Mouse (Mus musculus) B cell, adult (primary cell): ENCODE results near the gene Vmn1r53. TPM values are rescaled to one million over a fixed set of nuclear protein-coding genes. Genes with fewer than 3 reads are reported as not detected.

ENCODE experiments used
- total RNA-seq: library from RNA; stranded (reverse); gene quantifications from 4 replicates; pipeline ENCODE4 v1.2.4, GENCODE M21; 2023; ENCODE audit not compliant: inconsistent age

The Vmn1r53 gene
- not detected in 4 replicates for total RNA-seq

DNA sequence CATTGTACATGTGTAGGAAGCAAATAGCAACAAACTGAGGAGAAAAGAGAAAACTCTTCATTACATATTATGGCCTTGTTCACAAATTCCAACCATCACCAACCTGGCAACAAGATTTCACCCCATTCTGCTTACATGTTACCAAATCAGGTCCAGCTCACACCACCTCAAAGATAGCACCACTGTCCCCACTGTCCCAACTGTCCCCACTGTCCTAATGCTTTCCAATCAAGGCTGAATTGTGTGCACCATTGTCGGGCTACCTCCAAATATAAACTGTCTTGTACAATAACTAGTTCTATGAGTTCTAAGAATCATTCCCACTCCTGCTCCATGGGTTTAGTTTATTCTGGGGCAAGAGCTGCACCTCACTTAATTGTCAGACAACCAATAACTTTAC, at the start of gene Vmn1r53:
Vmn1r53 (minus strand) TSS at position 101 of the 400 bp plus-strand sequence.

DNA sequence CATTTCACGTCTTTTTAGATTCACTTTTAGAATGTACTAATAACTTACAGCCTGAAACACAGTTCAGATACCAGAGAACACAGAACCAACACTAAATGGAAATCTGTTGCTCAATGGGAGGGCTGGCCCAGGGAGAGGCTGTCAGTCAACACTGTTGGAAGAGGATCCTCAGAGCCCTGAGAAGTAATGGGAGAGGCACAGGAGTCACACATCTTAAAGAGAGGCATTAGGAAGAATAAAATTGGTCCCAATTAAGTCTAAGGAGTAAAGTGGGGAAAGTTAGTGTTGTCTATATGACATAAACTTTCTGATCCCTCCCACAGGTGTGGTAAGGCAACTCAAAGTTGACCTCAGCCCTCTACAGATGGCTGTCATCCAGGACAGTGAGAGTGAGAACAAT, 21.8 kb upstream of the Vmn1r53 start, which contains the start of gene Vmn1r54:
Vmn1r54 (plus strand) TSS at position 301 of the 400 bp plus-strand sequence.

DNA sequence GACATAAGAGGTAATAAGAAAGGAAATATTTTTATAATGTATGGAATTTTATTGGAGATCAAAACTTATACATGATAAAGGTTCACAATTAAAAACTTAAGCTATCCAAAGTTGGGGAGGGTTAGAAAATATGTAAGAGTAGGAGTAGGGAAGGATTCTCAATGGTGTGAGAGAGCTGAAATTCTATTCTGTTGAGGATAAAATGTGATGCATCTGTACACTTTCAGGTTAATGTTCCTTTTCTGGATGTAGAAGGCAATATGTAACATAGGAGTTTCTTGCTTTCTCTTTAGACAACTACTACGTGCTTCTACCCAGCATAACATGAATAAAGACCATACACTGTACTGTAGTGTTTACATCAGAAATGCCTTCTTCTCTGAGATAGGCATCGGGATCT, 21.7 kb downstream of the Vmn1r53 start, which contains the start of gene V1ra8:
V1ra8 (plus strand) TSS at position 301 of the 400 bp plus-strand sequence.

DNA sequence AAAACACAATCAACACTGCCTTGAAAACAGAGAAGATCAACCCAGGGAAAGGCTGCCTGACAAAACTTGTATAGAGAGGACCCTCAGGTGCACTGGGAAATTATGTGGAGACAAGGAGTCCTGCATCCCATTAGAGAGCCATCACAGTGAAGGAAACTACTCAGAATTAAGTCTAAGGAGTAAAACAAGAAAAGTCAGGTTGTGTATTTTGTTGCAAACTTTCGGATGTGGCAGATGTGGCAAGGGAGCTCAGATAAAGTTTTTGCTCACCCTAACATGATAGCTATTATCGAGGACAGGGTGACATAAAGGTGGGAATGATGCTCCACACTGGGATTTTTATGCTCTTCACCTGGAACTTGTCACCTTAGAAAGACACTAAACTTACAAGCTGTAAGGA, 49.7 kb downstream of the Vmn1r53 start, which contains the start of gene Vmn1r52:
Vmn1r52 (plus strand) TSS at position 301 of the 400 bp plus-strand sequence.

Other genes starting within 250 kb of the Vmn1r53 start
- gene Vmn1r47, start 208.3 kb downstream of the Vmn1r53 start, total RNA-seq: not detected in 4 replicates
- gene Vmn1r48, start 187.6 kb downstream of the Vmn1r53 start, total RNA-seq: not detected in 4 replicates
- gene Vmn1r49, start 145.9 kb downstream of the Vmn1r53 start, total RNA-seq: not detected in 4 replicates
- not detected in 4 replicates for gene Vmn1r50, start 123.0 kb downstream of the Vmn1r53 start, total RNA-seq
- gene Vmn1r51, start 101.8 kb downstream of the Vmn1r53 start, total RNA-seq: not detected in 4 replicates
- gene Vmn1r52, start 49.6 kb downstream of the Vmn1r53 start, total RNA-seq: not detected in 4 replicates
- gene V1ra8, start 21.6 kb downstream of the Vmn1r53 start, total RNA-seq: not detected in 4 replicates
- gene Vmn1r54, start 21.9 kb upstream of the Vmn1r53 start, total RNA-seq: not detected in 4 replicates
- not detected in 4 replicates for gene BC048671, start 76.8 kb upstream of the Vmn1r53 start, total RNA-seq
- gene Chst13, start 100.7 kb upstream of the Vmn1r53 start, total RNA-seq: not detected in 4 replicates
- gene Uroc1, start 108.8 kb upstream of the Vmn1r53 start, total RNA-seq: not detected in 4 replicates
- gene Zxdc, start 145.1 kb upstream of the Vmn1r53 start, total RNA-seq: 26.4 to 31.6 TPM (median 29.4 TPM) in 4 replicates
- not detected in 4 replicates for gene Cfap100, start 204.4 kb upstream of the Vmn1r53 start, total RNA-seq
- not detected in 4 replicates for gene Klf15, start 238.1 kb upstream of the Vmn1r53 start, total RNA-seq